In the genomic region with DNA sequence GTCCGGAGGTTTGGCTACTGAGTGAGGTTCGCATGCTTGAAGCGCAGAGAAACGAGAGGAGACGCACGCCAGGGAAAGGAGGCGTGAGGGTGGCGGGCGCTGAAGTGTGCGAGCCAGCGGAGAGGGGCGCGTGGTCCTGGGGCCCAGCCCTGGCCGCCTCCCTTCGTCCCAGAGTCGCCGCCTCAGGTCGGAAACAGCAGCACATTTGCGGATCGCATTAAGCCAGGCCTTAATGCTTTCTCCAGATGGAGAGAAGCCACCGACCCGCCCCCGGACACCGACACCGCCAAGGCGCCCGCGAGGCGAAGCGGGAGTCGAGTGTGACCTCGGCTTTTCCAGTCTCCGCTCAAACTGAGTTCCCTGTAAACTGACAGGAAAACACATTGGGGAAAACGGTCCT, we compare ENCODE assay signal across 9 mouse cellular contexts. TPM values are rescaled to one million over a fixed set of nuclear protein-coding genes. Genes with fewer than 3 reads are reported as not detected.
A peak's percentile ranks its signal among the peaks of the same experiment; 100 is the strongest.
DNase-seq lines count a peak whose midpoint lies in the region; ATAC-seq and TF ChIP-seq lines count a peak whose summit lies in the region.
"Had no signal": no experiment of that assay in that cellular context is flagged by ENCODE, and none has a peak within 500 bp of the region (broad histone marks: within the 10 kb centered on the region; RNA-seq: fewer than 3 reads in every experiment).

No protein-coding gene starts in this region.

- peak overlapping the region; percentile 50 for H3K9ac ChIP-seq in forebrain, embryonic 14.5 days (ENCODE audit: low read length)
- no peak overlapping the region for H3K9ac ChIP-seq in stomach, embryonic 15.5 days

- 1% methylated on average over 33 of the region's 34 CpGs for whole genome bisulfite sequencing in forebrain, embryonic 14.5 days
- under 1% methylated on average over 34 of the region's 34 CpGs for WGBS in stomach, embryonic 15.5 days
- under 1% methylated on average over 34 of the region's 34 CpGs for WGBS in cerebellum, adult 2 months

- H3K27ac ChIP-seq in forebrain, embryonic 14.5 days (ENCODE audit: low read depth, low read length): no peak overlapping the region
- no peak overlapping the region for H3K27ac ChIP-seq in stomach, embryonic 15.5 days
- H3K27ac ChIP-seq in cerebellum, adult 2 months (ENCODE audit: insufficient read depth, low read length): no peak overlapping the region

- no peaks in the 10 kb centered on the region for H3K36me3 ChIP-seq in forebrain, embryonic 14.5 days (ENCODE audit: control insufficient read depth, insufficient read depth, low read length)
- no peaks in the 10 kb centered on the region for H3K36me3 ChIP-seq in stomach, embryonic 15.5 days

- H3K4me2 ChIP-seq in forebrain, embryonic 14.5 days (ENCODE audit: low read length): peak overlapping the region; percentile 80
- H3K4me2 ChIP-seq in stomach, embryonic 15.5 days: peak overlapping the region; percentile 93

- intact Hi-C loops in heart, postnatal 25 days (cut with DNase I): loop anchor here (5.0 to 10.0 kb wide), 3 partner anchors 41 to 166 kb away; no protein-coding TSS in a partner anchor

- H3K4me1 ChIP-seq in forebrain, embryonic 14.5 days (ENCODE audit: control insufficient read depth, insufficient read depth, low read length): 0 out of 2 replicates have a peak, but pooled peaks cover 7% of the 10 kb centered on the region
- peaks cover 16% of the 10 kb centered on the region for H3K4me1 ChIP-seq in stomach, embryonic 15.5 days
- no peaks in the 10 kb centered on the region for H3K4me1 ChIP-seq in cerebellum, adult 2 months (ENCODE audit: control insufficient read depth, insufficient read depth, low read length)

- ATAC-seq in forebrain, embryonic 14.5 days: peak; percentile 16; the same call in 1 of the 2 replicates
- ATAC-seq in stomach, embryonic 15.5 days (ENCODE audit: insufficient read depth, low FRiP score, low read depth): no peak; the same call in 1 of the 2 replicates

- DNase-seq in adrenal gland, postnatal 14 days: peak; percentile 43
- DNase-seq in adrenal gland, postnatal 4 days (ENCODE audit: low spot score in 2 of 2): no peak
- peak; percentile 85 for DNase-seq in 3134 (ENCODE audit: extremely low read depth, insufficient read length, low spot score)
- DNase-seq in forebrain, embryonic 14.5 days (ENCODE audit: low spot score): no peak
- DNase-seq in heart, postnatal 25 days (ENCODE audit: low spot score): peak; percentile 66
- DNase-seq in lung, postnatal 10 days: peak; percentile 56
- no peak for DNase-seq in cerebellum, adult 2 months

- no peaks in the 10 kb centered on the region for H3K9me3 ChIP-seq in forebrain, embryonic 14.5 days (replicated peaks; ENCODE audit: control insufficient read depth, low read length)
- H3K9me3 ChIP-seq in stomach, embryonic 15.5 days: no peaks in the 10 kb centered on the region

- TF ChIP-seq CTCF in cerebellum, adult 2 months (IDR thresholded peaks at IDR 0.05; ENCODE audit: borderline replicate concordance, insufficient read depth, low read depth, low read length): no peak

- H3K27me3 ChIP-seq in forebrain, embryonic 14.5 days (replicated peaks; ENCODE audit: control insufficient read depth, insufficient read depth, low read length): peaks cover 27% of the 10 kb centered on the region
- peaks cover 47% of the 10 kb centered on the region for H3K27me3 ChIP-seq in stomach, embryonic 15.5 days (replicated peaks)
- H3K27me3 ChIP-seq in cerebellum, adult 2 months (ENCODE audit: control insufficient read depth, insufficient read depth, low read length): no peaks in the 10 kb centered on the region; the same call in 1 of the 2 replicates

- no peak for TF ChIP-seq POLR2A in cerebellum, adult 2 months (IDR thresholded peaks at IDR 0.05; ENCODE audit: borderline replicate concordance, insufficient read depth, low read length)

- H3K4me3 ChIP-seq in forebrain, embryonic 14.5 days (ENCODE audit: low read depth, low read length): peak overlapping the region; percentile 47
- peak overlapping the region; percentile 50 for H3K4me3 ChIP-seq in stomach, embryonic 15.5 days (replicated peaks)
- H3K4me3 ChIP-seq in cerebellum, adult 2 months (replicated peaks; ENCODE audit: insufficient read depth, low read depth, low read length): no peak overlapping the region
- H3K4me3 ChIP-seq: erythroblast, embryonic 14.5 days had no signal

RNA-seq across cellular contexts. Expression of gene Adamtsl3, which starts 0.6 kb away (rescaled TPM):
- 3.8 and 9.1 TPM in 2 replicates for total RNA-seq in adrenal gland, postnatal 14 days (2021)
- 1 to 10 TPM; 3.3 to 3.5 TPM for total RNA-seq in adrenal gland, postnatal 4 days (2021)
- 0.51 and 0.57 TPM in 2 replicates for polyA plus RNA-seq in forebrain, embryonic 14.5 days (2014; fragmentation: Nextera tagmentation; extraction: Ambion mirVana)
- total RNA-seq in heart, postnatal 25 days (2021): 1 to 10 TPM; 7.7 TPM
- polyA plus RNA-seq in stomach, embryonic 15.5 days (2015; fragmentation: Nextera tagmentation; extraction: Ambion mirVana): 1.1 and 1.3 TPM in 2 replicates
- polyA plus RNA-seq in cerebellum, adult 2 months (2012; rRNA removed): 0.72 and 0.90 TPM in 2 replicates
- polyA plus RNA-seq: erythroblast, embryonic 14.5 days had no signal

Comparison
In these comparisons a context has a peak if more than half of its experiments do, and no peak if none do; other contexts are left out.
1. DNase-seq: peak in adrenal gland, postnatal 14 days (single experiment), 3134 (single experiment), heart, postnatal 25 days (single experiment) and lung, postnatal 10 days (single experiment); none in adrenal gland, postnatal 4 days (0 of 2), forebrain, embryonic 14.5 days (single experiment) and cerebellum, adult 2 months (0 of 2).